In genomic region chr10:45800070-45800851, GRCm38 (mm10) we compare ENCODE assay signal across 7 mouse cellular contexts.
DNase-seq lines count a peak whose midpoint lies in the region; ATAC-seq lines count a peak whose summit lies in the region.

No protein-coding gene starts in this region.

- H3K36me3 ChIP-seq in limb, embryonic 11.5 days (ENCODE audit: control insufficient read depth, insufficient read depth, low read length), result no peaks in the 10 kb centered on the region

- ATAC-seq in limb, embryonic 11.5 days (ENCODE audit: insufficient number of reproducible peaks, low FRiP score, low TSS enrichment, low read depth), result peak; percentile 51; the same call in 1 of the 2 replicates

- H3K4me1 ChIP-seq in limb, embryonic 11.5 days (ENCODE audit: control insufficient read depth, insufficient read depth, low read length), result no peaks in the 10 kb centered on the region

- 53% methylated on average over 12 of the region's 12 CpGs for WGBS in limb, embryonic 11.5 days

- H3K27me3 ChIP-seq in limb, embryonic 11.5 days (ENCODE audit: control insufficient read depth, insufficient read depth, low read length), result no peaks in the 10 kb centered on the region

- no peak overlapping the region for H3K27ac ChIP-seq in limb, embryonic 11.5 days (replicated peaks; ENCODE audit: low read depth, low read length)

- H3K9ac ChIP-seq in limb, embryonic 11.5 days (ENCODE audit: low read length), result no peak overlapping the region

- H3K9me3 ChIP-seq in limb, embryonic 11.5 days (ENCODE audit: control insufficient read depth, low read length), result no peaks in the 10 kb centered on the region

- no peak overlapping the region for H3K4me2 ChIP-seq in limb, embryonic 11.5 days (ENCODE audit: low read depth, severe bottlenecking)

- H3K4me3 ChIP-seq in limb, embryonic 11.5 days (ENCODE audit: low read depth, low read length), result no peak overlapping the region

- peak; percentile 7 for DNase-seq in ovary, postnatal 10 days (ENCODE audit: low spot score)
- no peak for DNase-seq in ovary, adult 18-20 months (ENCODE audit: low spot score)
- peak; percentile 45 for DNase-seq in adrenal gland, postnatal 14 days
- peak; percentile 84 for DNase-seq in embryo, embryonic 9.5 days (ENCODE audit: extremely low spot score)
- peak; percentile 81 for DNase-seq in hindlimb bud, embryonic 11.5 days (ENCODE audit: extremely low spot score, low read depth, low spot score)
- DNase-seq in limb, embryonic 11.5 days (ENCODE audit: low spot score), result peak; percentile 81
- peak; percentile 80 for DNase-seq in retina, embryonic 14.5 days (ENCODE audit: low spot score)
